Mouse (Mus musculus) kidney, embryonic 15.5 days (tissue): ENCODE measurements around the gene Zfp963. TPM values are rescaled to one million over a fixed set of nuclear protein-coding genes. Genes with fewer than 3 reads are reported as not detected.
"Not testable (repeated sequence)": the region's sequence is repeated elsewhere in the genome, so short reads cannot be mapped to it uniquely, and the experiment has no call there.

Experiments
- ATAC-seq: fragments of 200-750 bp; cut with Nextera tagmentation; replicated peaks from 2 replicates; pipeline ENCODE4 v1.8.0; 2017; ENCODE audit warnings: moderate TSS enrichment; ENCODE audit not compliant: low FRiP score
- H3K27ac ChIP-seq: fragments of 300-500 bp; sonication (generic); 2 replicates; pipeline ENCODE4 v1.5.1; 2015; ENCODE audit warnings: mild to moderate bottlenecking, inconsistent platforms
- H3K27me3 ChIP-seq: fragments of 300-500 bp; sonication (generic); 2 replicates; pipeline ENCODE4 v1.6.1; 2015; ENCODE audit warnings: inconsistent platforms
- H3K36me3 ChIP-seq: fragments of 300-500 bp; sonication (generic); 2 replicates; pipeline ENCODE4 v1.6.1; 2015; ENCODE audit warnings: inconsistent platforms
- H3K4me1 ChIP-seq: fragments of 300-500 bp; sonication (generic); 2 replicates; pipeline ENCODE4 v1.6.1; 2015; ENCODE audit warnings: inconsistent platforms
- H3K4me2 ChIP-seq: fragments of 300-500 bp; sonication (generic); 2 replicates; pipeline ENCODE4 v1.6.1; 2015; ENCODE audit warnings: moderate library complexity, mild to moderate bottlenecking, inconsistent platforms
- H3K4me3 ChIP-seq: fragments of 300-500 bp; sonication (generic); replicated peaks from 2 replicates; pipeline ENCODE4 v1.5.1; 2015; ENCODE audit warnings: mild to moderate bottlenecking, inconsistent platforms
- H3K9ac ChIP-seq: fragments of 300-500 bp; sonication (generic); 2 replicates; pipeline ENCODE4 v1.6.1; 2015; ENCODE audit warnings: mild to moderate bottlenecking, inconsistent platforms
- H3K9me3 ChIP-seq: fragments of 300-500 bp; sonication (generic); replicated peaks from 2 replicates; pipeline ENCODE4 v1.6.1; 2016; ENCODE audit warnings: inconsistent platforms
- WGBS: fragments of 180-500 bp; shearing (Covaris S2); methylation state at CpG from one replicate; pipeline ENCODE4 v1.1.7; 2015; ENCODE audit warnings: mixed read lengths; 5-methylcytosine and 5-hydroxymethylcytosine counted together
- polyA plus RNA-seq: library from polyadenylated mRNA; unstranded; fragments of >200 nt; fragmentation: Nextera tagmentation; extraction: Ambion mirVana; gene quantifications from 2 replicates; pipeline ENCODE4 v1.2.1, GENCODE M21; 2015

Zfp963 gene
- polyA plus RNA-seq, 1 experiment from 2014 or later = 5.7 TPM

DNA sequence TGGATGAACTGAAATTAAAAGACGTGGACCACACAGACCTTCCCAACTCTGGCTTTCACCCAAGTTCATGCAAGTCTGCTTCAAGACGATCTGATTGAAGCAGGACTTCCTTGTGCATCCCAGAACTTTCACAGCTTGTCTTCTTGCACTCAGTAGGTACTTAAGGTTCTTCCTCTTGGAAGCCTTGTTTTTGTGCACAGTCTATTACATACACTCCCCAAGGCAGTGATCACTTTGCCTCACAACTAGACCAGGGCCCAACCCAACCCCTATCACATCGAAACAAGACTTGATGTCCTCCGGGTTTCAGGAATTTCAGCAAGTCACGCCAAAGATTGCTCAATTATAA is 32.6 kb downstream of the Zfp963 start:
- Histone ChIP-seq H3K27me3 (no peaks in the 10 kb centered on the region), H3K4me3 (peak overlapping the region; percentile 99), H3K9ac (no peak overlapping the region), H3K36me3 (peaks cover 11% of the 10 kb centered on the region), H3K4me2 (peak overlapping the region; percentile 61), H3K27ac (peak overlapping the region; percentile 73), H3K9me3 (no peaks in the 10 kb centered on the region), H3K4me1 (peaks cover 20% of the 10 kb centered on the region)
- peak; percentile 31 for ATAC-seq
- WGBS = 41% methylated on average over 5 of the region's 5 CpGs

DNA sequence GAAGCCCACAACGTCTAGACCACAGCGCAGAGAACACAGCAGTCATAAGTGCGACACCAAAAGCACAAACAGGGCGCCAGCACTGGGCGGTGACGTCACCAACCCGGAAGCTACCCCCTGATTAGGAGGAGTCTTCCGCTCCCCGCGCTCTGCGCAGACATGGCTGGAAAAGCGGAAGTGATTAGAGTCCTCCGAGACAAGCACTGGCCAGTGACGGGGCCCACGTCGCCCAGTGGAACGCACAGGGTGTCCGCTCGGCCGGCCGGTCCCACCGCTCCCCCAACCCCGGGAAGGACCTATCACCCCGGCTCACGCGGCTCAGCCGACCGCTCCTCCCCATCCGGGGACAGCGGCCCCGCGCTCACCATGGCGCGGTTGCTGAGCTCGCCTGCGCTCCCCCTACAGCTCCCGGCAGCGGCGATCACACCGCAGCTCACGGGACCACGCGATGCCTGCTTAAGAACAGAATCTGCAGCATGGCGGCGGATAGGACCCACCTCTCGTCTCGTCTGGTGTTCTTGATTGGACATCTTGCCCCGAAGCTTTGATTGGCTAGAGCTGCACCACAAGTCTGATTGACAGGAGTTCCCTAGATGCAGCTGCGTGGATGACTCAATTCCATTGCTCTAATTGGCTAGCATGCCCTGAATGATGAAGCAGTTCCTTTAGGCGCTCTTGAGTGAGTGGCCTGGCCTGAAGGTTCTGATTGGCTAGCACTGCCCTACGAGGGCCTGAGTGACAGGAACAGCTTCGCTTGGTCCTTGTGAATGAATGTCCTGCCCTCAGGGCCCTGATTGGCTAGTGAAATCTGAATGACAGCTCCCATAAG is 33.2 kb downstream of the Zfp963 start:
- peak; percentile 99 for ATAC-seq
- Histone ChIP-seq H3K4me1 (peaks cover 20% of the 10 kb centered on the region), H3K9me3 (no peaks in the 10 kb centered on the region), H3K27me3 (no peaks in the 10 kb centered on the region), H3K9ac (peak overlapping the region; percentile 100), H3K36me3 (peaks cover 17% of the 10 kb centered on the region), H3K27ac (peak overlapping the region; percentile 100), H3K4me3 (peak overlapping the region; percentile 99), H3K4me2 (peak overlapping the region; percentile 61)
- WGBS = under 1% methylated on average over 52 of the region's 52 CpGs

DNA sequence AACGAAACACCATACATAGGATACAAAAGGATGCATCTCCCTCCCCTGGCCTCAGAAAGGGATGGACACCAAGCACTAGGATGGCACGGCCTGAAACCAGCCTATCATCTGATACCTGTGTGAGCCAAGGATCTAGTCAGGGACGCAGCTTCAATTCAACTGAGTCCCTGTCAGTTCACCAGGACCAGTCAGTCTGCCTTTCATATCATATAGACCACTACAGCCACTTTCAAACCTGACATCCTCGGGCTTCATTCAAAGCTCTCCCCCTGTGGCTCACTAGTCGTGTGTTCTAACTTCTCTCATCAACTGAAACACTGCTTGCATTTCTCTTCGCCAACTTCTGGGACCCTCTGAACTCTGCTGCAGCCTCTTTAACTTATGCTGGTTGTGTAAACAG is 34.4 kb downstream of the Zfp963 start:
- Histone ChIP-seq H3K9ac (peak overlapping the region; percentile 11; the same call in 1 of the 2 replicates), H3K27ac (no peak overlapping the region), H3K4me1 (peaks cover 20% of the 10 kb centered on the region), H3K4me3 (peak overlapping the region; percentile 99), H3K4me2 (peak overlapping the region; percentile 61), H3K27me3 (no peaks in the 10 kb centered on the region), H3K9me3 (no peaks in the 10 kb centered on the region), H3K36me3 (peaks cover 27% of the 10 kb centered on the region)
- ATAC-seq = no peak
- WGBS = 73% methylated on average over 6 of the region's 6 CpGs

DNA sequence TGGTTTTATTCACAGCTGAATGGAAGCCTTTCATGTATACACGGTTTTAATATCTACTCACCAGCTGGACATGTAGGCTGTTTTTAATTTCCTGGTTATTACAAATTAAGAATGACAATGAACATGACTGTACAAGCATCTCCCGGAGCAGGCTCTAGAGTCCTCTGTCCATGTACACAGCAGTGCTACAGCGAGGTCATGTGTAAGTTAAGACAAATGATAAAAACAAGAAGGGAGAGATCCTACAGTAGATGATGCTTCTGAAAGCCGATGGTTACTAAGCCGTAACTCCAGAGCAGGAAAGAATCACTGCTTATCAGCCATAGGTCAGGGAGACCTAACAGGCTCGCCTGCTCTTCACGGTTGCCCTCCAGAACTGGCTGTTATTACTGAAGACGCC is 36.3 kb downstream of the Zfp963 start:
- Histone ChIP-seq H3K36me3 (peaks cover 45% of the 10 kb centered on the region), H3K4me1 (peaks cover 20% of the 10 kb centered on the region), H3K27ac (no peak overlapping the region), H3K4me3 (no peak overlapping the region), H3K4me2 (no peak overlapping the region), H3K27me3 (no peaks in the 10 kb centered on the region), H3K9ac (no peak overlapping the region), H3K9me3 (no peaks in the 10 kb centered on the region)
- 81% methylated on average over 8 of the region's 8 CpGs for WGBS
- no peak for ATAC-seq

DNA sequence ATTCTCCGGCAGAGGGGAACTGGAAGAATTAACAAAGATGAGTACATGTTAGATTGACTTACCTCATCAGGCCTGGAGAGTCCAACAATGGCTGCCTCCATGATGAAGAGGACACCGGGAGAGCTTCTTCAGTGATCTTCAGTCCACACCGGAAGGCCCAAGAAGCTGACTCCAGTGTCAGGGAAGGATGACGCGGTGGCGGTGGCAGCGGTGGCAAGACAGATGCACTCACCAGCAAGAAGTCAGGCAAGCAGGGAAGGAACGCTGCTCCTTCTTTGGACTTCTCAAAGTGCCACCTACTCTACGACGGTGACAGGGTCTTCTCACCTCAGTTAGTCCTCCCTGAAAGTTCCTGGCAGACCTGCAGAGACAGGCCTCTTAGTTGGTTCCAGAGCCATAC is 39.1 kb downstream of the Zfp963 start, which contains the start of gene Zfp869:
Gene Zfp869 (minus strand): TSS at position 101 of the 400 bp plus-strand sequence.
- H3K9ac ChIP-seq, H3K9me3 ChIP-seq, H3K27me3 ChIP-seq, ATAC-seq, H3K27ac ChIP-seq, H3K4me3 ChIP-seq, H3K4me2 ChIP-seq: not testable (repeated sequence)
- H3K36me3 ChIP-seq = peaks cover 74% of the 10 kb centered on the region
- 95% methylated on average over 10 of the region's 10 CpGs for WGBS
- H3K4me1 ChIP-seq = peaks cover 15% of the 10 kb centered on the region

DNA sequence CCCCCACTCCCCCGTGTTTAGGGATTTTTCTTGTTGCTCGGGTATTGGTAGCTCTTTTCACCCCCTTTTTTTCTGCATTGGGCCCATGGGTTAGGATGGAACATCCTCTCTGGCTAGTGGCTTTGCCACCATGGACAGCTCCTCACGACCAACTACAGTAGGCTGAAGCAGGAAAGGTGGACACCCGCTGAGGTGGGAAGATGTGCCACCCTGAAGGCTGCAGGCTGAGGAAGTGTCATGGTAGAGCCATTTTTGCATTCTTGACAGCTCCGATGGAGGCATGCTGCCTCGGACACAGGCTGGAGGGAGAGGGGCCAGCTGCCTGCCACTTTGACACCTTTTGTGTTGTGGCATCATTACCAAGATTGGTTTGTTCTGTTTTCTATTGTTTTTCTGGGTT is 48.0 kb downstream of the Zfp963 start:
- whole genome bisulfite sequencing = 70% methylated on average over 6 of the region's 6 CpGs
- no peaks in the 10 kb centered on the region for H3K4me1 ChIP-seq
- H3K36me3 ChIP-seq = peaks cover 49% of the 10 kb centered on the region
- no peak overlapping the region for H3K9ac ChIP-seq
- no peak overlapping the region for H3K4me2 ChIP-seq
- H3K4me3 ChIP-seq = no peak overlapping the region
- no peaks in the 10 kb centered on the region for H3K9me3 ChIP-seq
- H3K27me3 ChIP-seq = no peaks in the 10 kb centered on the region
- no peak for ATAC-seq
- no peak overlapping the region for H3K27ac ChIP-seq

Other genes starting within 250 kb of the Zfp963 start
- gene Gm7697, start 227.0 kb downstream of the Zfp963 start, polyA plus RNA-seq = not detected in 2 replicates
- 24.4 and 25.5 TPM in 2 replicates for gene Zfp868, start 124.4 kb downstream of the Zfp963 start, polyA plus RNA-seq
- 2.3 and 2.5 TPM in 2 replicates for gene Zfp964, start 95.5 kb downstream of the Zfp963 start, polyA plus RNA-seq
- gene Zfp869, start 39.2 kb downstream of the Zfp963 start, polyA plus RNA-seq = 28.7 and 30.9 TPM in 2 replicates
- 1.8 TPM in 1 of 2 replicates, not detected in the other for gene Gm20422, start 24.9 kb upstream of the Zfp963 start, polyA plus RNA-seq
- gene Atp13a1, start 41.2 kb upstream of the Zfp963 start, polyA plus RNA-seq = 47.9 and 54.3 TPM in 2 replicates
- gene Zfp866, start 41.2 kb upstream of the Zfp963 start, polyA plus RNA-seq = 29.8 and 30.1 TPM in 2 replicates
- 9.5 and 10.1 TPM in 2 replicates for gene Gmip, start 58.7 kb upstream of the Zfp963 start, polyA plus RNA-seq
- gene Lpar2, start 72.5 kb upstream of the Zfp963 start, polyA plus RNA-seq = 0.62 and 0.84 TPM in 2 replicates
- 8.3 and 8.9 TPM in 2 replicates for gene Pbx4, start 82.5 kb upstream of the Zfp963 start, polyA plus RNA-seq
- 0.88 and 0.98 TPM in 2 replicates for gene Cilp2, start 137.7 kb upstream of the Zfp963 start, polyA plus RNA-seq
- 3.4 and 4.6 TPM in 2 replicates for gene Tssk6, start 152.2 kb upstream of the Zfp963 start, polyA plus RNA-seq
- 205 and 210 TPM in 2 replicates for gene Ndufa13, start 152.6 kb upstream of the Zfp963 start, polyA plus RNA-seq
- gene Yjefn3, start 152.7 kb upstream of the Zfp963 start, polyA plus RNA-seq = 4.5 and 5.2 TPM in 2 replicates
- 40.0 and 42.2 TPM in 2 replicates for gene Gatad2a, start 246.4 kb upstream of the Zfp963 start, polyA plus RNA-seq